ENCODE assay signal across 12 mouse cellular contexts in genomic region chr4:117397128-117397527, GRCm38 (mm10).
DNase-seq lines count a peak whose midpoint lies in the region.
"Had no signal": no experiment of that assay in that cellular context is flagged by ENCODE, and none has a peak within 500 bp of the region (broad histone marks: within the 10 kb centered on the region; RNA-seq: fewer than 3 reads in every experiment).

No protein-coding gene starts in this region.

- peak; percentile 14 for DNase-seq in cerebellum, adult 9-11 months
- no peak for DNase-seq in cerebellum, adult 11-12 months
- DNase-seq in layer of hippocampus, adult 9-11 months, result peak; percentile 51
- DNase-seq in layer of hippocampus, postnatal 25 days (ENCODE audit: extremely low spot score in 1 of 2, low spot score in 1 of 2), result no peak
- DNase-seq in brain, adult 2 months (ENCODE audit: low read depth, low spot score), result peak; percentile 88
- peak; percentile 50 for DNase-seq in telencephalon, adult 2 months (ENCODE audit: low read depth, low spot score)
- DNase-seq: adrenal gland, postnatal 14 days; cerebellum, adult 8-10 months; gastrocnemius, postnatal 10 days; heart, adult 18-20 months; heart, postnatal 10 days; heart, postnatal 4 days had no signal

Comparison
In these comparisons a context has a peak if more than half of its experiments do, and no peak if none do; other contexts are left out.
1. DNase-seq: peak in cerebellum, adult 9-11 months (single experiment), layer of hippocampus, adult 9-11 months (single experiment), brain, adult 2 months (single experiment) and telencephalon, adult 2 months (single experiment); none in cerebellum, adult 11-12 months (single experiment) and layer of hippocampus, postnatal 25 days (0 of 2).